Mouse (Mus musculus): Measurements from ENCODE around the gene Chpf2.

The Chpf2 gene

GRCm38 (mm10) chr5:24604656-24605100, 18.1 kb downstream of the Chpf2 start:
- in situ Hi-C loops (cut with MboI, MseI) = no loop called here

- in situ Hi-C loops (cut with MboI, MseI) = no loop called here
Observed at GRCm38 (mm10) chr5:24605321-24605979, 18.9 kb downstream of the Chpf2 start.

- in situ Hi-C loops (cut with MboI, MseI) = no loop called here
Observed at GRCm38 (mm10) chr5:24605980-24606665, 19.6 kb downstream of the Chpf2 start.

- in situ Hi-C loops (cut with MboI, MseI) = no loop called here
Observed at GRCm38 (mm10) chr5:24609388-24609787, 22.8 kb downstream of the Chpf2 start.

- in situ Hi-C loops (cut with MboI, MseI) = no loop called here
Observed at GRCm38 (mm10) chr5:24611366-24612301, 25.1 kb downstream of the Chpf2 start.

GRCm38 (mm10) chr5:24612302-24612649, 25.7 kb downstream of the Chpf2 start:
- in situ Hi-C loops (cut with MboI, MseI) = no loop called here

GRCm38 (mm10) chr5:24615097-24615496, 28.6 kb downstream of the Chpf2 start:
- in situ Hi-C loops (cut with MboI, MseI) = no loop called here

- in situ Hi-C loops (cut with MboI, MseI) = no loop called here
Observed at GRCm38 (mm10) chr5:24618921-24619320, 32.4 kb downstream of the Chpf2 start.

GRCm38 (mm10) chr5:24620116-24620515, 33.6 kb downstream of the Chpf2 start:
- in situ Hi-C loops (cut with MboI, MseI) = no loop called here

GRCm38 (mm10) chr5:24620626-24621025, 34.1 kb downstream of the Chpf2 start:
- in situ Hi-C loops (cut with MboI, MseI) = no loop called here

- in situ Hi-C loops (cut with MboI, MseI) = no loop called here
Observed at GRCm38 (mm10) chr5:24622386-24623040, 36.0 kb downstream of the Chpf2 start.

- in situ Hi-C loops (cut with MboI, MseI) = no loop called here
Observed at GRCm38 (mm10) chr5:24623041-24623985, 36.8 kb downstream of the Chpf2 start.

- in situ Hi-C loops (cut with MboI, MseI) = no loop called here
Observed at GRCm38 (mm10) chr5:24623986-24624821, 37.7 kb downstream of the Chpf2 start, which contains the start of gene Smarcd3. Gene Smarcd3 (minus strand): TSS chr5:24624411.

- in situ Hi-C loops (cut with MboI, MseI) = no loop called here
Observed at GRCm38 (mm10) chr5:24624822-24625120, 38.2 kb downstream of the Chpf2 start.

- in situ Hi-C loops (cut with MboI, MseI) = no loop called here
Observed at GRCm38 (mm10) chr5:24629712-24630111, 43.2 kb downstream of the Chpf2 start.

- in situ Hi-C loops (cut with MboI, MseI) = no loop called here
Observed at GRCm38 (mm10) chr5:24635093-24635492, 48.6 kb downstream of the Chpf2 start.

- in situ Hi-C loops (cut with MboI, MseI) = no loop called here
Observed at GRCm38 (mm10) chr5:24635526-24636141, 49.1 kb downstream of the Chpf2 start.

- in situ Hi-C loops (cut with MboI, MseI) = no loop called here
Observed at GRCm38 (mm10) chr5:24636987-24637386, 50.4 kb downstream of the Chpf2 start.

- in situ Hi-C loops (cut with MboI, MseI) = no loop called here
Observed at GRCm38 (mm10) chr5:24638131-24638530, 51.6 kb downstream of the Chpf2 start.
